Mouse (Mus musculus) lung, embryonic 14.5 days (tissue): ENCODE results near the gene Nlgn1. TPM values are rescaled to one million over a fixed set of nuclear protein-coding genes. Genes with fewer than 3 reads are reported as not detected.

Experiments
- ATAC-seq: fragments of 200-750 bp; cut with Nextera tagmentation; 2 replicates; pipeline ENCODE4 v1.8.0; 2017; ENCODE audit warnings: mild to moderate bottlenecking, moderate TSS enrichment, moderate library complexity; ENCODE audit not compliant: insufficient read depth
- DNase-seq: peaks from one replicate; pipeline ENCODE4 v3.0.0-alpha.2; 2015
- H3K27ac ChIP-seq: fragments of 300-500 bp; sonication (generic); 2 replicates; pipeline ENCODE4 v1.5.1; 2014; ENCODE audit warnings: low read depth, mild to moderate bottlenecking, moderate library complexity
- H3K27me3 ChIP-seq: fragments of 300-500 bp; sonication (generic); 2 replicates; pipeline ENCODE4 v1.6.1; 2014; ENCODE audit warnings: low read length, control low read depth; ENCODE audit not compliant: insufficient read depth
- H3K36me3 ChIP-seq: fragments of 300-500 bp; sonication (generic); 2 replicates; pipeline ENCODE4 v1.6.1; 2014; ENCODE audit warnings: control low read depth; ENCODE audit not compliant: insufficient read depth
- H3K4me1 ChIP-seq: fragments of 300-500 bp; sonication (generic); 2 replicates; pipeline ENCODE4 v1.6.1; 2014; ENCODE audit warnings: antibody characterized with exemption, control low read depth; ENCODE audit not compliant: insufficient read depth
- H3K4me2 ChIP-seq: fragments of 300-500 bp; sonication (generic); 2 replicates; pipeline ENCODE4 v1.6.1; 2014; ENCODE audit warnings: mild to moderate bottlenecking
- H3K4me3 ChIP-seq: fragments of 300-500 bp; sonication (generic); 2 replicates; pipeline ENCODE4 v1.5.1; 2014; ENCODE audit warnings: low read depth, low read length
- H3K9ac ChIP-seq: fragments of 300-500 bp; sonication (generic); 2 replicates; pipeline ENCODE4 v1.6.1; 2014
- H3K9me3 ChIP-seq: fragments of 300-500 bp; sonication (generic); 2 replicates; pipeline ENCODE4 v1.6.1; 2016; ENCODE audit warnings: low read depth, low read length, control low read depth
- CTCF ChIP-seq: IDR thresholded peaks from 2 replicates; pipeline ENCODE4 v1.5.1; 2016; ENCODE audit warnings: antibody characterized with exemption, low read depth
- WGBS: fragments of 180-500 bp; shearing (Covaris S2); extraction: QIAGEN DNeasy Blood & Tissue Kit; methylation state at CpG from one replicate; pipeline ENCODE4 v1.1.7; 2014; 5-methylcytosine and 5-hydroxymethylcytosine counted together
- polyA plus RNA-seq: library from polyadenylated mRNA; unstranded; fragments of >200 nt; fragmentation: Nextera tagmentation; extraction: Ambion mirVana; gene quantifications from 2 replicates; pipeline ENCODE4 v1.2.1, GENCODE M21; 2014

Gene Nlgn1
- polyA plus RNA-seq, 1 experiment from 2014 or later, result 1.6 TPM

GRCm38 (mm10) chr3:25914365-25915065 lies 417.7 kb downstream of the Nlgn1 start:
- Histone ChIP-seq H3K4me3 (no peak overlapping the region), H3K4me2 (no peak overlapping the region), H3K4me1 (no peaks in the 10 kb centered on the region), H3K27me3 (no peaks in the 10 kb centered on the region), H3K9me3 (no peaks in the 10 kb centered on the region), H3K9ac (no peak overlapping the region), H3K27ac (no peak overlapping the region), H3K36me3 (no peaks in the 10 kb centered on the region)
- WGBS, result 74% methylated on average over 2 of the region's 2 CpGs
- DNase-seq, result no peak
- no peak for TF ChIP-seq CTCF
- no peak for ATAC-seq

GRCm38 (mm10) chr3:25903140-25903809 lies 429.0 kb downstream of the Nlgn1 start:
- no peaks in the 10 kb centered on the region for H3K27me3 ChIP-seq
- no peak overlapping the region for H3K27ac ChIP-seq
- no peak overlapping the region for H3K9ac ChIP-seq
- DNase-seq (no peak), ATAC-seq (no peak)
- 82% methylated on average over 11 of the region's 11 CpGs for WGBS
- H3K4me1 ChIP-seq, result no peaks in the 10 kb centered on the region
- no peak for TF ChIP-seq CTCF
- H3K4me3 ChIP-seq, result no peak overlapping the region
- H3K36me3 ChIP-seq, result no peaks in the 10 kb centered on the region
- H3K9me3 ChIP-seq, result no peaks in the 10 kb centered on the region
- no peak overlapping the region for H3K4me2 ChIP-seq

GRCm38 (mm10) chr3:25897456-25897855 lies 434.8 kb downstream of the Nlgn1 start:
- Histone ChIP-seq H3K27ac (no peak overlapping the region), H3K4me1 (no peaks in the 10 kb centered on the region), H3K27me3 (no peaks in the 10 kb centered on the region), H3K4me3 (no peak overlapping the region), H3K9ac (no peak overlapping the region), H3K9me3 (no peaks in the 10 kb centered on the region), H3K4me2 (no peak overlapping the region), H3K36me3 (no peaks in the 10 kb centered on the region)
- TF ChIP-seq CTCF, result no peak
- ATAC-seq (no peak), DNase-seq (no peak)

GRCm38 (mm10) chr3:25884797-25885196 lies 447.5 kb downstream of the Nlgn1 start:
- Histone ChIP-seq H3K9me3 (no peaks in the 10 kb centered on the region), H3K4me2 (no peak overlapping the region), H3K27ac (no peak overlapping the region), H3K9ac (no peak overlapping the region), H3K4me3 (no peak overlapping the region), H3K36me3 (no peaks in the 10 kb centered on the region), H3K27me3 (no peaks in the 10 kb centered on the region), H3K4me1 (no peaks in the 10 kb centered on the region)
- DNase-seq (no peak), ATAC-seq (no peak)
- WGBS, result 55% methylated on average over 2 of the region's 2 CpGs
- no peak for TF ChIP-seq CTCF

- no peaks in the 10 kb centered on the region for H3K36me3 ChIP-seq
- no peaks in the 10 kb centered on the region for H3K27me3 ChIP-seq
- no peaks in the 10 kb centered on the region for H3K9me3 ChIP-seq
- no peak overlapping the region for H3K9ac ChIP-seq
- no peak for TF ChIP-seq CTCF
- H3K4me1 ChIP-seq, result no peaks in the 10 kb centered on the region
- ATAC-seq (no peak), DNase-seq (no peak)
- H3K4me3 ChIP-seq, result no peak overlapping the region
- H3K4me2 ChIP-seq, result no peak overlapping the region
- H3K27ac ChIP-seq, result no peak overlapping the region
Measured at GRCm38 (mm10) chr3:25869161-25869560, 463.1 kb downstream of the Nlgn1 start.

GRCm38 (mm10) chr3:25858384-25858783 lies 473.9 kb downstream of the Nlgn1 start:
- no peaks in the 10 kb centered on the region for H3K36me3 ChIP-seq
- H3K9me3 ChIP-seq, result no peaks in the 10 kb centered on the region
- no peak overlapping the region for H3K4me2 ChIP-seq
- H3K27me3 ChIP-seq, result no peaks in the 10 kb centered on the region
- no peaks in the 10 kb centered on the region for H3K4me1 ChIP-seq
- H3K27ac ChIP-seq, result no peak overlapping the region
- TF ChIP-seq CTCF, result no peak
- DNase-seq (no peak), ATAC-seq (no peak)
- no peak overlapping the region for H3K9ac ChIP-seq
- H3K4me3 ChIP-seq, result no peak overlapping the region

GRCm38 (mm10) chr3:25844686-25845462 lies 487.4 kb downstream of the Nlgn1 start:
- ATAC-seq (no peak), DNase-seq (no peak)
- Histone ChIP-seq H3K4me2 (no peak overlapping the region), H3K9me3 (no peaks in the 10 kb centered on the region), H3K27ac (no peak overlapping the region), H3K9ac (no peak overlapping the region), H3K36me3 (no peaks in the 10 kb centered on the region), H3K27me3 (no peaks in the 10 kb centered on the region), H3K4me1 (no peaks in the 10 kb centered on the region), H3K4me3 (no peak overlapping the region)
- 83% methylated on average over 7 of the region's 7 CpGs for WGBS
- no peak for TF ChIP-seq CTCF
